Mouse (Mus musculus): Measurements from ENCODE around the gene Cfap298. TPM values are rescaled to one million over a fixed set of nuclear protein-coding genes. Genes with fewer than 3 reads are reported as not detected.

Gene Cfap298
- total and polyA plus RNA-seq, 3 experiments = 68.5 to 117 TPM; not detected in 1

DNA sequence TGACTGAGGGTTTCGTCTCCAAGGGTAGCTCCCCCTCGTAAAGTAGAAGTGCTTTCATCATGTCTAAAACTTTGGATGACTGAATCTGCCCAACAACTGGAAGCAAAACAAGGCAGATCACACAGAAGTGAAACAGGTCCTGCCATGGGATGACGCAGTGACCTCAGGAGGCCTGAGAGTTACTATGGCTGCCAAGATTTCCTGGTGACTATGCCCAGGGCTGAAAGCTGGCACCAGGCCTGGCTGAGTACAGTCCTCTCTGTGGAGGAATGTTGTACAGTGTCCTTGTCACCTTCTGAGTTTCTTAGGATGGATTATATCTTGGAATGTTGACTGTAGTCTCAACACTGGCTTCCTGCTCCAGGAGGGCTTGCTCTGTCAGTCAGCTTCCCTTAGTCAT is 37.3 kb downstream of the Cfap298 start:
- Histone ChIP-seq H3K36me3 (ENCODE audit: control insufficient read depth in 1 of 2, insufficient read depth in 2 of 2, low read length in 2 of 2) (no peaks in the 10 kb centered on the region), H3K27me3 (ENCODE audit: control insufficient read depth in 1 of 2, insufficient read depth in 2 of 2, low read length in 2 of 2) (no peaks in the 10 kb centered on the region; a peak in 1 of 4 replicates), H3K4me1 (ENCODE audit: control insufficient read depth in 1 of 2, insufficient read depth in 2 of 2, low read length in 2 of 2) (no peaks in the 10 kb centered on the region), H3K9ac (ENCODE audit: control insufficient read depth, low read depth, low read length, poor library complexity, severe bottlenecking) (no peak overlapping the region), H3K27ac (ENCODE audit: control insufficient read depth, low read depth, low read length) (no peak overlapping the region), H3K79me2 (ENCODE audit: control insufficient read depth, insufficient read depth, low read length, poor library complexity) (no peaks in the 10 kb centered on the region), H3K4me3 (ENCODE audit: control insufficient read depth in 1 of 2, insufficient read depth in 1 of 2, low read depth in 2 of 2, low read length in 2 of 2) (no peak overlapping the region), H3K9me3 (replicated peaks; ENCODE audit: insufficient read depth, low read length) (no peaks in the 10 kb centered on the region)
- TF ChIP-seq EP300 (IDR thresholded peaks at IDR 0.05; ENCODE audit: low read depth in 1 of 2, low read length in 2 of 2) (no peak), ETS1 (IDR thresholded peaks at IDR 0.05; ENCODE audit: low read depth, low read length) (no peak), CHD1 (IDR thresholded peaks at IDR 0.05; ENCODE audit: low read depth, low read length) (no peak), ZKSCAN1 (IDR thresholded peaks at IDR 0.05; ENCODE audit: low read depth, low read length) (no peak), USF2 (IDR thresholded peaks at IDR 0.05; ENCODE audit: borderline replicate concordance in 1 of 2, insufficient read depth in 1 of 2, low read depth in 1 of 2, low read length in 2 of 2) (no peak), MAX (IDR thresholded peaks at IDR 0.05; ENCODE audit: low read length) (no peak), UBTF (IDR thresholded peaks at IDR 0.05; ENCODE audit: borderline replicate concordance, insufficient read depth, low read depth, low read length) (no peak), POLR2A (IDR thresholded peaks at IDR 0.05; ENCODE audit: control insufficient read depth in 1 of 2, insufficient read depth in 1 of 2, low read depth in 1 of 2, low read length in 2 of 2, poor library complexity in 1 of 2) (no peak), E2F4 (IDR thresholded peaks at IDR 0.05; ENCODE audit: borderline replicate concordance, low read depth, low read length) (no peak)
- no peak for DNase-seq (ENCODE audit: low read depth, low spot score)

DNA sequence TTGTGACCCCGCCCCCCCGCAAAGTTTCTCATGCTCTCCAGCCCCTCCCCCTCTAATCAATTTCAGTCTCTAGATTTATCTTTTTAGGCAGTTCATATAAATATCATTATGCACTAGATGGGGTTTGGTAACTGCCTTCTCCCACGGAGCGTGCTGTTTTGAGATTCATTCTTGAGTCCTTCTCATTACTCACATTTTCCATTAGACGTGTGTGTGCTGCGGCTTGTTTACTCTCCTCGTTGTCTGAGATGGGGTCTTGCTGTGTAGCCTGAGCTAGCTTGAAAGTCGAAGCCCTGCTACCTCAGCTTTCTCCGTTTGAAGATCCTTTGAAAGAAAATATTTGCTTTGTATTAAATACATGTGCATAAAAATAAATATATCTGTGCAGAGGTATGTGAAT is 41.1 kb downstream of the Cfap298 start:
- TF ChIP-seq MAX (IDR thresholded peaks at IDR 0.05; ENCODE audit: low read length) (no peak), NRF1 (IDR thresholded peaks at IDR 0.05; ENCODE audit: insufficient read depth, low read depth, low read length, poor library complexity, severe bottlenecking) (no peak), CHD1 (IDR thresholded peaks at IDR 0.05; ENCODE audit: low read depth, low read length) (no peak), ELF1 (IDR thresholded peaks at IDR 0.05; ENCODE audit: low read depth, low read length) (no peak), SMC3 (IDR thresholded peaks at IDR 0.05; ENCODE audit: low read depth, low read length) (no peak), POLR2AphosphoS2 (IDR thresholded peaks at IDR 0.05; ENCODE audit: low read length) (no peak), RCOR1 (IDR thresholded peaks at IDR 0.05; ENCODE audit: low read depth, low read length) (no peak), ZC3H11A (IDR thresholded peaks at IDR 0.05; ENCODE audit: low read depth, low read length) (no peak), RAD21 (IDR thresholded peaks at IDR 0.05; ENCODE audit: low read depth, low read length) (no peak), HCFC1 (IDR thresholded peaks at IDR 0.05; ENCODE audit: low read depth, low read length) (no peak), ZNF384 (IDR thresholded peaks at IDR 0.05; ENCODE audit: low read depth, low read length) (no peak), MXI1 (IDR thresholded peaks at IDR 0.05; ENCODE audit: low read depth, low read length) (no peak)
- Histone ChIP-seq H3K4me1 (ENCODE audit: control insufficient read depth in 1 of 2, insufficient read depth in 2 of 2, low read length in 2 of 2) (no peaks in the 10 kb centered on the region), H3K4me3 (ENCODE audit: control insufficient read depth in 1 of 2, insufficient read depth in 1 of 2, low read depth in 2 of 2, low read length in 2 of 2) (no peak overlapping the region), H3K79me2 (ENCODE audit: control insufficient read depth, insufficient read depth, low read length, poor library complexity) (no peaks in the 10 kb centered on the region), H3K27me3 (ENCODE audit: control insufficient read depth in 1 of 2, insufficient read depth in 2 of 2, low read length in 2 of 2) (no peaks in the 10 kb centered on the region; a peak in 1 of 4 replicates), H3K36me3 (ENCODE audit: control insufficient read depth in 1 of 2, insufficient read depth in 2 of 2, low read length in 2 of 2) (no peaks in the 10 kb centered on the region), H3K27ac (ENCODE audit: control insufficient read depth, low read depth, low read length) (no peak overlapping the region), H3K9me3 (replicated peaks; ENCODE audit: insufficient read depth, low read length) (no peaks in the 10 kb centered on the region), H3K9ac (ENCODE audit: control insufficient read depth, low read depth, low read length, poor library complexity, severe bottlenecking) (no peak overlapping the region)
- no peak for DNase-seq (ENCODE audit: low read depth, low spot score)

Data from MEL (cell line).